Mouse (Mus musculus): ENCODE data around the gene Sox5. TPM values are rescaled to one million over a fixed set of nuclear protein-coding genes. Genes with fewer than 3 reads are reported as not detected.
A peak's percentile ranks its signal among the peaks of the same experiment; 100 is the strongest.

Gene Sox5
- polyA plus RNA-seq, 1 experiment from 2014 or later, result 33.0 TPM

GRCm38 (mm10) chr6:144264320-144264915 is 517.4 kb downstream of the Sox5 start:
- Histone ChIP-seq H3K4me1 (peaks cover 7% of the 10 kb centered on the region; the same call in 1 of the 2 replicates), H3K36me3 (no peaks in the 10 kb centered on the region), H3K27ac (no peak overlapping the region), H3K4me2 (replicated peaks) (peak overlapping the region; percentile 30), H3K27me3 (replicated peaks) (no peaks in the 10 kb centered on the region), H3K9ac (no peak overlapping the region), H3K4me3 (no peak overlapping the region), H3K9me3 (no peaks in the 10 kb centered on the region)
- 30% methylated on average over 16 of the region's 16 CpGs for WGBS
- no peak for ATAC-seq (ENCODE audit: low FRiP score, low read depth)

DNA sequence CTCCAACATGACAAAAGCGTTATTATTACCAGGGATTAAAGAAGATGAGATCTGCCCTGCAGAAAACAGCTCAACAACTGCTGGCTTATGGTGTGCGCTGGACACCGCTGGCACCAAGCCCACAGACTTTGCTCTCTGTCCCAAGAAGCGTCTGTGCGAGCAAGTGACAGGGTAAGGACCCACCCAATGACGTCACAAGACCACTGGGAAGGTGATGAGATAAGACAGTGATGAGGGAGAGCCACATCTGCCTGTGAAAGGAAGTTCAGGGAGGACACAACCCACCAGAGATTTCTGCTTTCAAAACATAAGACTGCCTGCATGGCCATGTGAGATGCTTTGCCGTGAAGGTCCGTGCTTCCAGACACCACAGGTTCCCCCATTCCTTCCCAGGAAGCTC is 525.3 kb downstream of the Sox5 start:
- H3K4me2 ChIP-seq (replicated peaks), result no peak overlapping the region
- no peak overlapping the region for H3K4me3 ChIP-seq
- no peak for ATAC-seq (ENCODE audit: low FRiP score, low read depth)
- peaks cover 14% of the 10 kb centered on the region for H3K4me1 ChIP-seq
- no peaks in the 10 kb centered on the region for H3K27me3 ChIP-seq (replicated peaks)
- no peak overlapping the region for H3K27ac ChIP-seq
- H3K9ac ChIP-seq, result no peak overlapping the region
- H3K36me3 ChIP-seq, result no peaks in the 10 kb centered on the region
- WGBS, result 79% methylated on average over 8 of the region's 8 CpGs
- H3K9me3 ChIP-seq, result no peaks in the 10 kb centered on the region

DNA sequence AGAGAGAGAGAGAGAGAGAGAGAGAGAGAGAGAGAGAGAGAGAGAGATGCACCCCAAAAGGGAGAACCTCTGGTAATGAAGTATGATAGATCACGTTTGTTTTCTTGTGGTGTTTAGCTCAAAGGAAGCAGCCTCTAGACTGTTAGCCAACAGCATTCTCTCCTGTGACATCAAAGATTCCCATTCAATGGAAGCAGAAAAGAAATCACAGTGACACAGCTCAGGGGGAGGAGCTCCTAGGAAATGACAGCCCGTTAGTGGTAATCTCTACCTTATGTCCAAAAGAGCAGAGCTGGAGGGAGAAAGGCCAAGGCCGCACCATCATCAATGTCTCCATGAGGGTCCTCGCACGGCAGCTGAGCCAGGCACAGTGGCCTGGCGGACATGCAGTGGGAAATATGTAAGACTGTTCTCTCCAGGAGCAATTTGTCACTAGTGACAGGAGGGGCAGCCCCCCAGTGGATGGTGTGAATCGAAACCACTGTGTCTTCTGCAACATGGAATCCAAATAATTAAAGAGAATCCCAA is 529.5 kb downstream of the Sox5 start:
- H3K4me2 ChIP-seq (replicated peaks), result no peak overlapping the region
- peaks cover 23% of the 10 kb centered on the region for H3K4me1 ChIP-seq
- H3K4me3 ChIP-seq, result no peak overlapping the region
- no peak overlapping the region for H3K9ac ChIP-seq
- H3K9me3 ChIP-seq, result no peaks in the 10 kb centered on the region
- ATAC-seq (ENCODE audit: low FRiP score, low read depth), result no peak
- 28% methylated on average over 7 of the region's 7 CpGs for WGBS
- no peaks in the 10 kb centered on the region for H3K27me3 ChIP-seq (replicated peaks)
- no peaks in the 10 kb centered on the region for H3K36me3 ChIP-seq
- H3K27ac ChIP-seq, result no peak overlapping the region

GRCm38 (mm10) chr6:144251222-144252170 is 530.3 kb downstream of the Sox5 start:
- H3K4me1 ChIP-seq, result peaks cover 23% of the 10 kb centered on the region

DNA sequence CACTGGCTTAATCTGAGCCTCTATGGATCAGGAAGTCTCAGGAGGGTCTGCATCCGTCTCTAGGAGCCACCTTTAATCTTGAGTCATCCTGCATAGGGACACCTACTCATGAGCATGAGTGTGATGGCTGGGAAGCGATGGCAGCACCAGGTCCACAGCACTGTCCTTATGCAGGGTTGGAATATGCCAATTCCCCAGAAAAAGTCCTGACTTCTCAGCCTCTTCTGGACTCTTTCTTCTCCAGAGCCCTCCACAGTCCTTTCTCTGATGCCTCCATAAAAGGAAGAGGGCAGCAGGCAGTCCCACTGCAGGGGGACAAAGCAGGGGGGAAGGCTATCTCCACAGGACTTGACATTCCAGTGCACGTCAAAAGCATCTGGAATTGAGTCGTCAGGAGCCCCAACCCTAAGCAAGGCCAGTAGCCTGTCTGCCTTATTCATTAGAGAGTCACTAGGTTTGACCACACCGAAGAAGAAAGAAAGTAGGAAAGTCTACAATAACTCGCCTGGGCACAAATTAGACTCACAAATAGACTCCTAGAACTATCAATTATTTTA is 531.1 kb downstream of the Sox5 start:
- no peaks in the 10 kb centered on the region for H3K36me3 ChIP-seq
- H3K4me3 ChIP-seq, result no peak overlapping the region
- no peak overlapping the region for H3K4me2 ChIP-seq (replicated peaks)
- no peak overlapping the region for H3K9ac ChIP-seq
- peaks cover 19% of the 10 kb centered on the region for H3K4me1 ChIP-seq
- H3K27ac ChIP-seq, result no peak overlapping the region
- peak; percentile 40; the same call in 1 of the 2 replicates for ATAC-seq (ENCODE audit: low FRiP score, low read depth)
- 20% methylated on average over 6 of the region's 6 CpGs for WGBS
- H3K9me3 ChIP-seq, result no peaks in the 10 kb centered on the region
- H3K27me3 ChIP-seq (replicated peaks), result no peaks in the 10 kb centered on the region

More at GRCm38 (mm10) chr6:144251222-144252170, 530.3 kb downstream of the Sox5 start:
- Histone ChIP-seq H3K9ac (no peak overlapping the region), H3K27me3 (replicated peaks) (no peaks in the 10 kb centered on the region), H3K27ac (no peak overlapping the region), H3K4me3 (no peak overlapping the region), H3K9me3 (no peaks in the 10 kb centered on the region), H3K4me2 (replicated peaks) (no peak overlapping the region; the same call in 1 of the 2 replicates), H3K36me3 (no peaks in the 10 kb centered on the region)
- ATAC-seq (ENCODE audit: low FRiP score, low read depth), result peak; percentile 71
- WGBS, result 12% methylated on average over 18 of the region's 18 CpGs

DNA sequence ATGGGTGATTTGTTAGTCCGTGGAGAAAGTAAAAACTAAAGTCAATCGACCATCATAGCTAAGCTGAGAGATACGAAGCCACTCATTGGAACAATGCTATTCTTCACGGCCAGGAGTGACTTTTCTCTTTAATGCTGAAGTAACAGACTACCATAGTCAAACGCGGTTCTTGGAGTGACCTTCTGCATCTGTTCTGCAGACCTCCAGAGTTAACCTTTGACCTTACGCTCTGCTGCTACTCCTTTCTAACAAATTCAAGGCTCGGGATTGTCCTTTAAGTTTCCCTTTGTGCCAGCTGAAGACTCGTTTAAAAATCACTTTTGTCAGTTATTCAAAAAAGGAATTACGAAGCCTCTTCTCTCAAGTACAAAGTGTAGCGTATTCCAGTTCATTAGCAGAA is 545.2 kb downstream of the Sox5 start:
- Histone ChIP-seq H3K9me3 (no peaks in the 10 kb centered on the region), H3K4me1 (no peaks in the 10 kb centered on the region), H3K4me2 (replicated peaks) (no peak overlapping the region), H3K9ac (no peak overlapping the region), H3K36me3 (no peaks in the 10 kb centered on the region), H3K27ac (no peak overlapping the region), H3K4me3 (no peak overlapping the region), H3K27me3 (replicated peaks) (no peaks in the 10 kb centered on the region)
- no peak for ATAC-seq (ENCODE audit: low FRiP score, low read depth)
- 64% methylated on average over 11 of the region's 11 CpGs for WGBS

- H3K36me3 ChIP-seq, result no peaks in the 10 kb centered on the region
- H3K27me3 ChIP-seq (replicated peaks), result no peaks in the 10 kb centered on the region
- 0 out of 2 replicates have a peak, but pooled peaks have one; percentile 33 for ATAC-seq (ENCODE audit: low FRiP score, low read depth)
- no peaks in the 10 kb centered on the region for H3K9me3 ChIP-seq
- no peak overlapping the region for H3K9ac ChIP-seq
- peaks cover 7% of the 10 kb centered on the region; the same call in 1 of the 2 replicates for H3K4me1 ChIP-seq
- no peak overlapping the region for H3K4me3 ChIP-seq
- no peak overlapping the region for H3K27ac ChIP-seq
- 0 out of 2 replicates have a peak overlapping the region, but pooled peaks have one; percentile 3 for H3K4me2 ChIP-seq (replicated peaks)
- WGBS, result 26% methylated on average over 8 of the region's 8 CpGs
Measured at GRCm38 (mm10) chr6:144203970-144204369, 577.8 kb downstream of the Sox5 start.

DNA sequence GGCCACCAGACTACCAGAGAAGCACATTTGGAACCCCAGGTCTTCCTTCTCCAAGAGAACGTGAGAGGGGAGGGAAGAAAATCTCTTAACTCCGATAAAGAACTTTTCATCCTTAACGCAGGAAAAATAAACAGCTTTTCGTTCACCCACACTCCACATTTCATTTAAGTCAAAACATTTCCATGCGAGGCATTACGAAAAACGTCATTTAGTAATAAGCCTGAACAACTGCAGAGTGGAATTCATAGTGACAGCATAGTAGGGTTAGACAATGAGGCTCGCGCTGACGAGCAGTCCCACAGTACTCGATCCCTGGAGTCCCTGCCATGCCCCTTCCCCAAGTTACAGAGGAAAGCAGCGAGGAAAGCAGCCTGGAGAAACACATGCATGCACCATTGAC is 578.8 kb downstream of the Sox5 start:
- H3K4me3 ChIP-seq, result no peak overlapping the region
- no peak for ATAC-seq (ENCODE audit: low FRiP score, low read depth)
- WGBS, result 59% methylated on average over 12 of the region's 12 CpGs

DNA sequence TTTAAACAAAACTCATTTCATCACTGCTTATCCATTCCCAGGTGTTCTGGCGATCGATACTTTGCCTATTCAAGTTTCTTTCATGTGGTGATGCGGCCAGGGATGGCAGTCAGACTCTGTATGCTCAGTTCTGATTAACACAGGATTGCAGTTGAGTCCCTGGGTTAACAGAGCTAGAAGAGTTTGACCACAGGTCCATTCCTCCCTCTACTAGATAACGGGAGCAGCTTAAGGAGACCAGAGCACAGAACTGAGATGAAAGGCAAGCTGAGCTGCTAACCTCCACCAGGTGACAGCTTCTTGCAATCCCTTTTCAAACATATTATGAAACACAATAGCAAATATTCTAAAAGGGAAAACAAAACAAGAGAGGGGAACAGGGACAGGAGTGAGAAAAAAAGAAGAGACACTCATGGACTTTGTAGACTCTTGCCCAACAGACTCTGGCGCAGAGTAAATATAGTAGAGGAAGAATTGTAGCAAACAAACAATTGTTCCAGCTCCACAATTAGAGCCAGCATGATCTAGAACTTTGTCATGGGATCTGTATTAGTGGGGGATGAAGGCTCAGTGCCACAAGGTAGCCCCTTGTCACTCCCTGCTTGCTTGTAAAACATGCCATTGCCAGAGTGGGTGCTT is 580.3 kb downstream of the Sox5 start:
- WGBS, result 88% methylated on average over 5 of the region's 5 CpGs
- ATAC-seq (ENCODE audit: low FRiP score, low read depth), result no peak
- H3K4me1 ChIP-seq, result peaks cover 12% of the 10 kb centered on the region; the same call in 1 of the 2 replicates

More for the DNA sequence above, 578.8 kb downstream of the Sox5 start:
- Histone ChIP-seq H3K4me2 (replicated peaks) (0 out of 2 replicates have a peak overlapping the region, but pooled peaks have one; percentile 10), H3K36me3 (no peaks in the 10 kb centered on the region), H3K4me1 (peaks cover 7% of the 10 kb centered on the region; the same call in 1 of the 2 replicates), H3K27ac (no peak overlapping the region), H3K9me3 (no peaks in the 10 kb centered on the region), H3K9ac (no peak overlapping the region), H3K27me3 (replicated peaks) (no peaks in the 10 kb centered on the region)

GRCm38 (mm10) chr6:144197209-144198119 is 584.3 kb downstream of the Sox5 start:
- Histone ChIP-seq H3K9me3 (0 out of 2 replicates have a peak, but pooled peaks cover under 1% of the 10 kb centered on the region), H3K4me2 (replicated peaks) (no peak overlapping the region), H3K9ac (no peak overlapping the region), H3K4me1 (0 out of 2 replicates have a peak, but pooled peaks cover 6% of the 10 kb centered on the region), H3K4me3 (no peak overlapping the region), H3K27me3 (replicated peaks) (no peaks in the 10 kb centered on the region), H3K36me3 (no peaks in the 10 kb centered on the region), H3K27ac (no peak overlapping the region)
- 60% methylated on average over 16 of the region's 16 CpGs for WGBS
- no peak for ATAC-seq (ENCODE audit: low FRiP score, low read depth)

More for the DNA sequence above, 580.3 kb downstream of the Sox5 start:
- Histone ChIP-seq H3K27ac (no peak overlapping the region), H3K27me3 (replicated peaks) (no peaks in the 10 kb centered on the region), H3K9me3 (no peaks in the 10 kb centered on the region), H3K4me3 (no peak overlapping the region), H3K36me3 (no peaks in the 10 kb centered on the region), H3K9ac (no peak overlapping the region), H3K4me2 (replicated peaks) (no peak overlapping the region)

GRCm38 (mm10) chr6:144195934-144196333 is 585.8 kb downstream of the Sox5 start:
- Histone ChIP-seq H3K27ac (no peak overlapping the region), H3K9ac (no peak overlapping the region), H3K9me3 (peaks cover 12% of the 10 kb centered on the region; the same call in 1 of the 2 replicates), H3K4me1 (0 out of 2 replicates have a peak, but pooled peaks cover 6% of the 10 kb centered on the region), H3K27me3 (replicated peaks) (no peaks in the 10 kb centered on the region), H3K4me3 (no peak overlapping the region), H3K36me3 (peaks cover 3% of the 10 kb centered on the region; the same call in 1 of the 2 replicates), H3K4me2 (replicated peaks) (no peak overlapping the region)
- WGBS, result 76% methylated on average over 14 of the region's 14 CpGs
- ATAC-seq (ENCODE audit: low FRiP score, low read depth), result no peak
